Mouse (Mus musculus): Measurements from ENCODE around the gene Cbx6. TPM values are rescaled to one million over a fixed set of nuclear protein-coding genes. Genes with fewer than 3 reads are reported as not detected.
"Not testable (repeated sequence)": the region's sequence is repeated elsewhere in the genome, so short reads cannot be mapped to it uniquely, and the experiment has no call there.

The Cbx6 gene
- polyA plus RNA-seq, 1 experiment = 86.2 TPM

- DNase-seq (ENCODE audit: low spot score) = no peak
Measured at GRCm38 (mm10) chr15:79830388-79830787, 4.1 kb downstream of the Cbx6 start.

- no peak for DNase-seq (ENCODE audit: low spot score)
Measured at GRCm38 (mm10) chr15:79829431-79829830, 5.1 kb downstream of the Cbx6 start.

GRCm38 (mm10) chr15:79828366-79829035, 6.0 kb downstream of the Cbx6 start:
- no peak for DNase-seq (ENCODE audit: low spot score)

GRCm38 (mm10) chr15:79827778-79828210, 6.7 kb downstream of the Cbx6 start:
- DNase-seq (ENCODE audit: low spot score) = no peak

GRCm38 (mm10) chr15:79827061-79827777, 7.3 kb downstream of the Cbx6 start:
- no peak for DNase-seq (ENCODE audit: low spot score)

GRCm38 (mm10) chr15:79826221-79826935, 8.1 kb downstream of the Cbx6 start:
- no peak for DNase-seq (ENCODE audit: low spot score)

GRCm38 (mm10) chr15:79825146-79825825, 9.2 kb downstream of the Cbx6 start:
- no peak for DNase-seq (ENCODE audit: low spot score)

GRCm38 (mm10) chr15:79823588-79824280, 10.8 kb downstream of the Cbx6 start:
- DNase-seq (ENCODE audit: low spot score) = no peak

GRCm38 (mm10) chr15:79822265-79823199, 12.0 kb downstream of the Cbx6 start:
- DNase-seq (ENCODE audit: low spot score) = no peak

- no peak for DNase-seq (ENCODE audit: low spot score)
Measured at GRCm38 (mm10) chr15:79818325-79818724, 16.2 kb downstream of the Cbx6 start.

- no peak for DNase-seq (ENCODE audit: low spot score)
Measured at GRCm38 (mm10) chr15:79813666-79814258, 20.7 kb downstream of the Cbx6 start.

- DNase-seq (ENCODE audit: low spot score) = not testable (repeated sequence)
Measured at GRCm38 (mm10) chr15:79812840-79813239, 21.6 kb downstream of the Cbx6 start.

GRCm38 (mm10) chr15:79810997-79811396, 23.5 kb downstream of the Cbx6 start:
- DNase-seq (ENCODE audit: low spot score) = no peak

GRCm38 (mm10) chr15:79810061-79810460, 24.4 kb downstream of the Cbx6 start:
- DNase-seq (ENCODE audit: low spot score) = no peak

- no peak for DNase-seq (ENCODE audit: low spot score)
Measured at GRCm38 (mm10) chr15:79808658-79809057, 25.8 kb downstream of the Cbx6 start.

GRCm38 (mm10) chr15:79808114-79808513, 26.4 kb downstream of the Cbx6 start:
- no peak for DNase-seq (ENCODE audit: low spot score)

- DNase-seq (ENCODE audit: low spot score) = no peak
Measured at GRCm38 (mm10) chr15:79807050-79807449, 27.4 kb downstream of the Cbx6 start.

GRCm38 (mm10) chr15:79805246-79805645, 29.2 kb downstream of the Cbx6 start:
- DNase-seq (ENCODE audit: low spot score) = no peak

GRCm38 (mm10) chr15:79804352-79805071, 30.0 kb downstream of the Cbx6 start, which contains the start of gene Nptxr:
Nptxr (minus strand) TSS chr15:79804766.
- DNase-seq (ENCODE audit: low spot score) = peak; percentile 56

Measured in urinary bladder, adult 2 months (tissue).